Mouse (Mus musculus) kidney, embryonic 15.5 days (tissue): ENCODE results near the gene Dlx2. TPM values are rescaled to one million over a fixed set of nuclear protein-coding genes. Genes with fewer than 3 reads are reported as not detected.

ENCODE experiments used
- polyA plus RNA-seq: library from polyadenylated mRNA; unstranded; fragments of >200 nt; fragmentation: Nextera tagmentation; extraction: Ambion mirVana; gene quantifications from 2 replicates; pipeline ENCODE4 v1.2.1, GENCODE M21; 2015

Dlx2 gene
- polyA plus RNA-seq, 1 experiment from 2014 or later = 0.16 TPM

Other genes starting within 250 kb of the Dlx2 start
- gene Slc25a12, start 179.0 kb downstream of the Dlx2 start, polyA plus RNA-seq = 37.8 and 41.7 TPM in 2 replicates
- gene Hat1, start 157.8 kb downstream of the Dlx2 start, polyA plus RNA-seq = 138 and 149 TPM in 2 replicates
- gene Metap1d, start 93.5 kb downstream of the Dlx2 start, polyA plus RNA-seq = 39.5 and 42.1 TPM in 2 replicates
- 0.18 and 0.27 TPM in 2 replicates for gene Dlx1, start 18.6 kb downstream of the Dlx2 start, polyA plus RNA-seq
- gene Itga6, start 198.9 kb upstream of the Dlx2 start, polyA plus RNA-seq = 69.9 and 74.6 TPM in 2 replicates